Mouse (Mus musculus): ENCODE data around the gene Gm7347. TPM values are rescaled to one million over a fixed set of nuclear protein-coding genes. Genes with fewer than 3 reads are reported as not detected.
A peak's percentile ranks its signal among the peaks of the same experiment; 100 is the strongest.
"Not testable (repeated sequence)": the region's sequence is repeated elsewhere in the genome, so short reads cannot be mapped to it uniquely, and the experiment has no call there.

Gm7347 gene
- total RNA-seq (2014; rRNA removed) = not detected in 2 replicates
- 0.17 TPM in 1 of 2 replicates, not detected in the other for polyA plus RNA-seq (2015; fragmentation: Nextera tagmentation; extraction: Ambion mirVana)

GRCm38 (mm10) chr5:26058481-26058880, at the start of gene Gm7347:
Gene Gm7347, minus strand, starts transcription at chr5:26058581.
- not testable (repeated sequence) for H3K4me1 ChIP-seq (ENCODE audit: insufficient read depth, low read length); H3K36me3 ChIP-seq (ENCODE audit: insufficient read depth, low read length); H3K4me2 ChIP-seq (ENCODE audit: low read depth, low read length, poor library complexity, severe bottlenecking); H3K4me3 ChIP-seq (ENCODE audit: low read depth, low read length); H3K9me3 ChIP-seq (ENCODE audit: low read length); H3K9ac ChIP-seq (replicated peaks; ENCODE audit: low read length, poor library complexity, severe bottlenecking); ATAC-seq (ENCODE audit: low FRiP score); DNase-seq (ENCODE audit: low spot score); H3K27me3 ChIP-seq (ENCODE audit: insufficient read depth, low read length); H3K27ac ChIP-seq (ENCODE audit: low read depth, low read length)
- WGBS = no CpG with 5 or more reads among the region's 2 CpGs

GRCm38 (mm10) chr5:26105262-26105661, 46.9 kb upstream of the Gm7347 start, which contains the start of gene 5031410I06Rik:
Gene 5031410I06Rik, minus strand, starts transcription at chr5:26105362.
- H3K36me3 ChIP-seq (ENCODE audit: insufficient read depth, low read length); H3K9me3 ChIP-seq (ENCODE audit: low read length); H3K27me3 ChIP-seq (ENCODE audit: insufficient read depth, low read length); H3K4me3 ChIP-seq (ENCODE audit: low read depth, low read length); ATAC-seq (ENCODE audit: low FRiP score); DNase-seq (ENCODE audit: low spot score); H3K27ac ChIP-seq (ENCODE audit: low read depth, low read length); H3K9ac ChIP-seq (replicated peaks; ENCODE audit: low read length, poor library complexity, severe bottlenecking); H3K4me1 ChIP-seq (ENCODE audit: insufficient read depth, low read length); H3K4me2 ChIP-seq (ENCODE audit: low read depth, low read length, poor library complexity, severe bottlenecking): not testable (repeated sequence)
- no CpG with 5 or more reads among the region's 3 CpGs for WGBS

- not testable (repeated sequence) for H3K27me3 ChIP-seq (ENCODE audit: insufficient read depth, low read length); H3K9ac ChIP-seq (replicated peaks; ENCODE audit: low read length, poor library complexity, severe bottlenecking); H3K9me3 ChIP-seq (ENCODE audit: low read length); DNase-seq (ENCODE audit: low spot score); H3K4me3 ChIP-seq (ENCODE audit: low read depth, low read length); H3K36me3 ChIP-seq (ENCODE audit: insufficient read depth, low read length); ATAC-seq (ENCODE audit: low FRiP score); H3K4me2 ChIP-seq (ENCODE audit: low read depth, low read length, poor library complexity, severe bottlenecking); H3K4me1 ChIP-seq (ENCODE audit: insufficient read depth, low read length); H3K27ac ChIP-seq (ENCODE audit: low read depth, low read length)
- WGBS = 71% methylated on average over 1 of the region's 1 CpGs
Observed at GRCm38 (mm10) chr5:26089191-26089590, 30.8 kb upstream of the Gm7347 start, which contains the start of gene Gm10471. Gene Gm10471, minus strand, starts transcription at chr5:26089291.

- H3K4me2 ChIP-seq (ENCODE audit: low read depth, low read length, poor library complexity, severe bottlenecking); DNase-seq (ENCODE audit: low spot score); H3K4me1 ChIP-seq (ENCODE audit: insufficient read depth, low read length); H3K27ac ChIP-seq (ENCODE audit: low read depth, low read length); H3K36me3 ChIP-seq (ENCODE audit: insufficient read depth, low read length); H3K27me3 ChIP-seq (ENCODE audit: insufficient read depth, low read length); H3K4me3 ChIP-seq (ENCODE audit: low read depth, low read length); H3K9ac ChIP-seq (replicated peaks; ENCODE audit: low read length, poor library complexity, severe bottlenecking); ATAC-seq (ENCODE audit: low FRiP score); H3K9me3 ChIP-seq (ENCODE audit: low read length): not testable (repeated sequence)
Observed at GRCm38 (mm10) chr5:26079023-26079422, 20.6 kb upstream of the Gm7347 start.

- no peak for DNase-seq (ENCODE audit: low spot score)
- H3K27me3 ChIP-seq (ENCODE audit: insufficient read depth, low read length) = no peaks in the 10 kb centered on the region
- ATAC-seq (ENCODE audit: low FRiP score) = no peak
- H3K4me2 ChIP-seq (ENCODE audit: low read depth, low read length, poor library complexity, severe bottlenecking) = no peak overlapping the region
- H3K9ac ChIP-seq (replicated peaks; ENCODE audit: low read length, poor library complexity, severe bottlenecking) = no peak overlapping the region
- H3K4me1 ChIP-seq (ENCODE audit: insufficient read depth, low read length) = no peaks in the 10 kb centered on the region
- no peak overlapping the region for H3K4me3 ChIP-seq (ENCODE audit: low read depth, low read length)
- no peak overlapping the region for H3K27ac ChIP-seq (ENCODE audit: low read depth, low read length)
- H3K36me3 ChIP-seq (ENCODE audit: insufficient read depth, low read length) = no peaks in the 10 kb centered on the region
- no peak for TF ChIP-seq CTCF (IDR thresholded peaks at IDR 0.05)
- H3K9me3 ChIP-seq (ENCODE audit: low read length) = no peaks in the 10 kb centered on the region
- 92% methylated on average over 24 of the region's 24 CpGs for WGBS
Observed at GRCm38 (mm10) chr5:26070716-26071115, 12.3 kb upstream of the Gm7347 start.

- not testable (repeated sequence) for DNase-seq (ENCODE audit: low spot score); H3K36me3 ChIP-seq (ENCODE audit: insufficient read depth, low read length); H3K4me3 ChIP-seq (ENCODE audit: low read depth, low read length); H3K9me3 ChIP-seq (ENCODE audit: low read length); H3K27ac ChIP-seq (ENCODE audit: low read depth, low read length); H3K4me2 ChIP-seq (ENCODE audit: low read depth, low read length, poor library complexity, severe bottlenecking); H3K9ac ChIP-seq (replicated peaks; ENCODE audit: low read length, poor library complexity, severe bottlenecking); H3K27me3 ChIP-seq (ENCODE audit: insufficient read depth, low read length); ATAC-seq (ENCODE audit: low FRiP score); H3K4me1 ChIP-seq (ENCODE audit: insufficient read depth, low read length)
- WGBS = 70% methylated on average over 2 of the region's 2 CpGs
Observed at GRCm38 (mm10) chr5:26039458-26039857, 18.9 kb downstream of the Gm7347 start, which contains the start of gene Speer4a. Gene Speer4a, minus strand, starts transcription at chr5:26039558.

- H3K9ac ChIP-seq (replicated peaks; ENCODE audit: low read length, poor library complexity, severe bottlenecking); H3K9me3 ChIP-seq (ENCODE audit: low read length); DNase-seq (ENCODE audit: low spot score); H3K4me3 ChIP-seq (ENCODE audit: low read depth, low read length); H3K4me2 ChIP-seq (ENCODE audit: low read depth, low read length, poor library complexity, severe bottlenecking); ATAC-seq (ENCODE audit: low FRiP score); H3K36me3 ChIP-seq (ENCODE audit: insufficient read depth, low read length); H3K27ac ChIP-seq (ENCODE audit: low read depth, low read length); H3K27me3 ChIP-seq (ENCODE audit: insufficient read depth, low read length); H3K4me1 ChIP-seq (ENCODE audit: insufficient read depth, low read length): not testable (repeated sequence)
- WGBS = no CpG with 5 or more reads among the region's 3 CpGs
Observed at GRCm38 (mm10) chr5:26022816-26023215, 35.6 kb downstream of the Gm7347 start, which contains the start of gene Gm5862. Gene Gm5862, minus strand, starts transcription at chr5:26022916.

- H3K4me1 ChIP-seq (ENCODE audit: insufficient read depth, low read length); H3K27me3 ChIP-seq (ENCODE audit: insufficient read depth, low read length); ATAC-seq (ENCODE audit: low FRiP score); H3K36me3 ChIP-seq (ENCODE audit: insufficient read depth, low read length); DNase-seq (ENCODE audit: low spot score); H3K9ac ChIP-seq (replicated peaks; ENCODE audit: low read length, poor library complexity, severe bottlenecking); H3K27ac ChIP-seq (ENCODE audit: low read depth, low read length); H3K9me3 ChIP-seq (ENCODE audit: low read length): not testable (repeated sequence)
- H3K4me2 ChIP-seq (ENCODE audit: low read depth, low read length, poor library complexity, severe bottlenecking) = peak overlapping the region; percentile 82; the same call in 1 of the 2 replicates
- H3K4me3 ChIP-seq (ENCODE audit: low read depth, low read length) = peak overlapping the region; percentile 51
- 70% methylated on average over 6 of the region's 7 CpGs for WGBS
Observed at GRCm38 (mm10) chr5:26007697-26008096, 50.7 kb downstream of the Gm7347 start.

Measured in midbrain, postnatal 0 days (tissue).